Mouse (Mus musculus) embryonic facial prominence, embryonic 14.5 days (tissue): ENCODE results near the gene Ucp2. TPM values are rescaled to one million over a fixed set of nuclear protein-coding genes. Genes with fewer than 3 reads are reported as not detected.

Experiments used
- ATAC-seq: fragments of 200-750 bp; cut with Nextera tagmentation; 2 replicates; pipeline ENCODE4 v1.8.0; 2017; ENCODE audit warnings: low read depth, moderate number of reproducible peaks, moderate TSS enrichment
- DNase-seq: peaks from one replicate; pipeline ENCODE4 v3.0.0-alpha.2; 2015; ENCODE audit warnings: low spot score
- H3K27ac ChIP-seq: fragments of 300-500 bp; sonication (generic); replicated peaks from 2 replicates; pipeline ENCODE4 v1.5.1; 2014; ENCODE audit warnings: low read depth, mild to moderate bottlenecking, low read length, moderate library complexity
- H3K27me3 ChIP-seq: fragments of 300-500 bp; sonication (generic); replicated peaks from 2 replicates; pipeline ENCODE4 v1.6.1; 2014; ENCODE audit warnings: low read length; ENCODE audit not compliant: control insufficient read depth, insufficient read depth
- H3K36me3 ChIP-seq: fragments of 300-500 bp; sonication (generic); 2 replicates; pipeline ENCODE4 v1.6.1; 2014; ENCODE audit warnings: low read length, mixed read lengths; ENCODE audit not compliant: control insufficient read depth, insufficient read depth
- H3K4me1 ChIP-seq: fragments of 300-500 bp; sonication (generic); 2 replicates; pipeline ENCODE4 v1.6.1; 2014; ENCODE audit warnings: antibody characterized with exemption, low read length; ENCODE audit not compliant: control insufficient read depth, insufficient read depth
- H3K4me2 ChIP-seq: fragments of 300-500 bp; sonication (generic); 2 replicates; pipeline ENCODE4 v1.6.1; 2014; ENCODE audit warnings: low read depth, mild to moderate bottlenecking, low read length, moderate library complexity, mixed read lengths
- H3K4me3 ChIP-seq: fragments of 300-500 bp; sonication (generic); 2 replicates; pipeline ENCODE4 v1.5.1; 2014; ENCODE audit warnings: low read depth, mild to moderate bottlenecking, low read length
- H3K9ac ChIP-seq: fragments of 300-500 bp; sonication (generic); 2 replicates; pipeline ENCODE4 v1.6.1; 2014; ENCODE audit warnings: low read depth, mild to moderate bottlenecking, low read length, moderate library complexity, mixed read lengths
- H3K9me3 ChIP-seq: fragments of 300-500 bp; sonication (generic); 2 replicates; pipeline ENCODE4 v1.6.1; 2016; ENCODE audit warnings: low read length; ENCODE audit not compliant: control insufficient read depth
- WGBS: fragments of 180-500 bp; shearing (Covaris S2); extraction: QIAGEN DNeasy Blood & Tissue Kit; methylation state at CpG from one replicate; pipeline ENCODE4 v1.1.7; 2014; 5-methylcytosine and 5-hydroxymethylcytosine counted together
- polyA plus RNA-seq: library from polyadenylated mRNA; unstranded; fragments of >200 nt; fragmentation: Nextera tagmentation; extraction: Ambion mirVana; gene quantifications from 2 replicates; pipeline ENCODE4 v1.2.1, GENCODE M21; 2014

Ucp2 gene
- polyA plus RNA-seq, 1 experiment from 2014 or later = 152 TPM

- peak overlapping the region; percentile 91; the same call in 1 of the 2 replicates for H3K4me2 ChIP-seq
- H3K27me3 ChIP-seq = no peaks in the 10 kb centered on the region
- H3K27ac ChIP-seq = peak overlapping the region; percentile 12; the same call in 1 of the 2 replicates
- peaks cover 32% of the 10 kb centered on the region for H3K4me1 ChIP-seq
- H3K9me3 ChIP-seq = no peaks in the 10 kb centered on the region
- no peak for ATAC-seq
- H3K4me3 ChIP-seq = no peak overlapping the region
- WGBS = 67% methylated on average over 6 of the region's 6 CpGs
- no peak for DNase-seq
- H3K9ac ChIP-seq = no peak overlapping the region
- peaks cover 15% of the 10 kb centered on the region; the same call in 1 of the 2 replicates for H3K36me3 ChIP-seq
Observed at GRCm38 (mm10) chr7:100496371-100496770, 3.2 kb downstream of the Ucp2 start.

- no peaks in the 10 kb centered on the region for H3K9me3 ChIP-seq
- H3K36me3 ChIP-seq = peaks cover 15% of the 10 kb centered on the region; the same call in 1 of the 2 replicates
- ATAC-seq = no peak
- no peak overlapping the region for H3K27ac ChIP-seq
- peaks cover 32% of the 10 kb centered on the region for H3K4me1 ChIP-seq
- no peaks in the 10 kb centered on the region for H3K27me3 ChIP-seq
- H3K4me3 ChIP-seq = no peak overlapping the region
- no peak overlapping the region for H3K9ac ChIP-seq
- no peak overlapping the region for H3K4me2 ChIP-seq
- 98% methylated on average over 9 of the region's 9 CpGs for WGBS
- no peak for DNase-seq
Observed at GRCm38 (mm10) chr7:100496791-100497190, 3.7 kb downstream of the Ucp2 start.

GRCm38 (mm10) chr7:100497402-100497801, 4.3 kb downstream of the Ucp2 start:
- Histone ChIP-seq H3K4me3 (no peak overlapping the region), H3K36me3 (peaks cover 15% of the 10 kb centered on the region; the same call in 1 of the 2 replicates), H3K27me3 (no peaks in the 10 kb centered on the region), H3K9ac (no peak overlapping the region), H3K27ac (no peak overlapping the region), H3K9me3 (no peaks in the 10 kb centered on the region), H3K4me1 (peaks cover 32% of the 10 kb centered on the region), H3K4me2 (no peak overlapping the region)
- no peak for ATAC-seq
- 76% methylated on average over 4 of the region's 4 CpGs for WGBS
- no peak for DNase-seq

- Histone ChIP-seq H3K27me3 (no peaks in the 10 kb centered on the region), H3K4me1 (peaks cover 26% of the 10 kb centered on the region), H3K9ac (no peak overlapping the region), H3K4me2 (no peak overlapping the region), H3K36me3 (peaks cover 15% of the 10 kb centered on the region; the same call in 1 of the 2 replicates), H3K27ac (no peak overlapping the region), H3K4me3 (no peak overlapping the region), H3K9me3 (no peaks in the 10 kb centered on the region)
- ATAC-seq (no peak), DNase-seq (no peak)
- WGBS = 92% methylated on average over 13 of the region's 13 CpGs
Observed at GRCm38 (mm10) chr7:100497982-100498381, 4.8 kb downstream of the Ucp2 start.

- no peak overlapping the region for H3K4me2 ChIP-seq
- H3K9ac ChIP-seq = no peak overlapping the region
- H3K27me3 ChIP-seq = no peaks in the 10 kb centered on the region
- H3K27ac ChIP-seq = no peak overlapping the region
- H3K4me3 ChIP-seq = no peak overlapping the region
- DNase-seq (no peak), ATAC-seq (no peak)
- H3K9me3 ChIP-seq = no peaks in the 10 kb centered on the region
- peaks cover 19% of the 10 kb centered on the region for H3K4me1 ChIP-seq
- H3K36me3 ChIP-seq = peaks cover 15% of the 10 kb centered on the region; the same call in 1 of the 2 replicates
Observed at GRCm38 (mm10) chr7:100499465-100499864, 6.3 kb downstream of the Ucp2 start.

- DNase-seq = no peak
- 60% methylated on average over 16 of the region's 16 CpGs for WGBS
- H3K27me3 ChIP-seq = no peaks in the 10 kb centered on the region
- no peak overlapping the region for H3K4me2 ChIP-seq
- H3K27ac ChIP-seq = no peak overlapping the region
- H3K4me1 ChIP-seq = peaks cover 10% of the 10 kb centered on the region
- H3K9me3 ChIP-seq = no peaks in the 10 kb centered on the region
- 0 out of 2 replicates have a peak overlapping the region, but pooled peaks have one; percentile 2 for H3K9ac ChIP-seq
- ATAC-seq = no peak
- no peak overlapping the region for H3K4me3 ChIP-seq
- H3K36me3 ChIP-seq = peaks cover 15% of the 10 kb centered on the region; the same call in 1 of the 2 replicates
Observed at GRCm38 (mm10) chr7:100500276-100500977, 7.3 kb downstream of the Ucp2 start.

GRCm38 (mm10) chr7:100501027-100501843, 8.1 kb downstream of the Ucp2 start:
- 58% methylated on average over 6 of the region's 6 CpGs for WGBS
- H3K9ac ChIP-seq = 0 out of 2 replicates have a peak overlapping the region, but pooled peaks have one; percentile 2
- no peak overlapping the region for H3K27ac ChIP-seq
- no peaks in the 10 kb centered on the region for H3K9me3 ChIP-seq
- peaks cover 15% of the 10 kb centered on the region; the same call in 1 of the 2 replicates for H3K36me3 ChIP-seq
- H3K27me3 ChIP-seq = no peaks in the 10 kb centered on the region
- no peak overlapping the region for H3K4me2 ChIP-seq
- ATAC-seq = peak; percentile 13; the same call in 1 of the 2 replicates
- no peak overlapping the region for H3K4me3 ChIP-seq
- no peak for DNase-seq
- H3K4me1 ChIP-seq = 0 out of 2 replicates have a peak, but pooled peaks cover 2% of the 10 kb centered on the region

GRCm38 (mm10) chr7:100501844-100502373, 8.8 kb downstream of the Ucp2 start:
- H3K36me3 ChIP-seq = peaks cover 15% of the 10 kb centered on the region; the same call in 1 of the 2 replicates
- no peak overlapping the region for H3K4me3 ChIP-seq
- no peak for ATAC-seq
- no peak overlapping the region for H3K27ac ChIP-seq
- no peaks in the 10 kb centered on the region for H3K9me3 ChIP-seq
- no peaks in the 10 kb centered on the region for H3K27me3 ChIP-seq
- no peak overlapping the region for H3K4me2 ChIP-seq
- H3K9ac ChIP-seq = no peak overlapping the region
- no peak for DNase-seq
- no peaks in the 10 kb centered on the region for H3K4me1 ChIP-seq
- 41% methylated on average over 2 of the region's 2 CpGs for WGBS
